Mouse (Mus musculus) spleen, adult 12 weeks (tissue): ENCODE measurements at regions not wholly inside any gene's neighbourhood (a gene's known extent, or its start where the extent isn't known, plus 50 kb on each side); places are given as distances from the start of the nearest gene placed in this dataset.

Experiments
- DNase-seq: peaks from one replicate; pipeline ENCODE4 v3.0.0; 2022; ENCODE audit warnings: low spot score

- DNase-seq = no peak
Observed at GRCm38 (mm10) chr4:124443613-124444108, 166.9 kb downstream of the 3100002H09Rik start.

- no peak for DNase-seq
Observed at GRCm38 (mm10) chr4:124443130-124443503, 167.5 kb downstream of the 3100002H09Rik start.

- DNase-seq = no peak
Observed at GRCm38 (mm10) chr4:124442491-124443129, 168.0 kb downstream of the 3100002H09Rik start.

- DNase-seq = no peak
Observed at GRCm38 (mm10) chr4:124441737-124442487, 168.7 kb downstream of the 3100002H09Rik start.

GRCm38 (mm10) chr4:124435040-124435434 lies 175.6 kb downstream of the 3100002H09Rik start:
- DNase-seq = no peak

GRCm38 (mm10) chr4:124434059-124435039 lies 176.3 kb downstream of the 3100002H09Rik start:
- DNase-seq = no peak

- no peak for DNase-seq
Observed at GRCm38 (mm10) chr4:124433506-124433905, 177.1 kb downstream of the 3100002H09Rik start.

GRCm38 (mm10) chr4:124431193-124431592 lies 179.4 kb downstream of the 3100002H09Rik start:
- no peak for DNase-seq

- no peak for DNase-seq
Observed at GRCm38 (mm10) chr4:124428844-124429243, 181.8 kb downstream of the 3100002H09Rik start.

- no peak for DNase-seq
Observed at GRCm38 (mm10) chr4:124422406-124422805, 188.2 kb downstream of the 3100002H09Rik start.

- no peak for DNase-seq
Observed at GRCm38 (mm10) chr4:124418431-124418830, 192.2 kb downstream of the 3100002H09Rik start.

GRCm38 (mm10) chr4:124417176-124417575 lies 193.4 kb downstream of the 3100002H09Rik start:
- DNase-seq = no peak

- DNase-seq = no peak
Observed at GRCm38 (mm10) chr4:124416266-124416665, 194.3 kb downstream of the 3100002H09Rik start.

- DNase-seq = no peak
Observed at GRCm38 (mm10) chr4:124414386-124414785, 196.2 kb downstream of the 3100002H09Rik start.

- no peak for DNase-seq
Observed at GRCm38 (mm10) chr4:124409279-124409678, 201.3 kb downstream of the 3100002H09Rik start.

- DNase-seq = no peak
Observed at GRCm38 (mm10) chr4:124402075-124402474, 208.5 kb downstream of the 3100002H09Rik start.

GRCm38 (mm10) chr4:124400741-124401140 lies 209.9 kb downstream of the 3100002H09Rik start:
- DNase-seq = no peak

GRCm38 (mm10) chr4:124400136-124400675 lies 210.4 kb downstream of the 3100002H09Rik start:
- DNase-seq = no peak

GRCm38 (mm10) chr4:124398354-124398753 lies 212.2 kb downstream of the 3100002H09Rik start:
- DNase-seq = no peak

GRCm38 (mm10) chr4:124396566-124397283 lies 213.9 kb downstream of the 3100002H09Rik start:
- no peak for DNase-seq

GRCm38 (mm10) chr4:124395966-124396395 lies 214.6 kb downstream of the 3100002H09Rik start:
- no peak for DNase-seq
